In genomic region chr2:125507893-125508292, GRCm38 (mm10) we compare ENCODE assay signal across 8 mouse cellular contexts. TPM values are rescaled to one million over a fixed set of nuclear protein-coding genes. Genes with fewer than 3 reads are reported as not detected.
DNase-seq lines count a peak whose midpoint lies in the region; ATAC-seq lines count a peak whose summit lies in the region.

Gene Fbn1 (minus strand): TSS chr2:125507993.

- peaks cover 5% of the 10 kb centered on the region; the same call in 1 of the 2 replicates for H3K27me3 ChIP-seq in lung, embryonic 16.5 days (ENCODE audit: control insufficient read depth, insufficient read depth, low read depth, low read length)
- H3K27me3 ChIP-seq in intestine, embryonic 15.5 days (replicated peaks) = peaks cover 23% of the 10 kb centered on the region
- no peaks in the 10 kb centered on the region for H3K27me3 ChIP-seq in stomach, embryonic 14.5 days (ENCODE audit: control insufficient read depth, insufficient read depth, low read length)

- H3K36me3 ChIP-seq in lung, embryonic 16.5 days (ENCODE audit: control insufficient read depth, insufficient read depth, low read length) = no peaks in the 10 kb centered on the region
- H3K36me3 ChIP-seq in intestine, embryonic 15.5 days = no peaks in the 10 kb centered on the region
- H3K36me3 ChIP-seq in stomach, embryonic 14.5 days (ENCODE audit: control insufficient read depth, insufficient read depth, low read length) = no peaks in the 10 kb centered on the region

- H3K4me2 ChIP-seq in lung, embryonic 16.5 days (ENCODE audit: low read depth, low read length) = peak within 1 kb of the TSS; percentile 92
- peak within 1 kb of the TSS; percentile 79 for H3K4me2 ChIP-seq in intestine, embryonic 15.5 days (replicated peaks)
- peak within 1 kb of the TSS; percentile 76 for H3K4me2 ChIP-seq in stomach, embryonic 14.5 days (replicated peaks; ENCODE audit: low read depth, low read length)

- ATAC-seq in lung, embryonic 16.5 days (ENCODE audit: low read depth) = no peak
- ATAC-seq in intestine, embryonic 15.5 days = no peak
- ATAC-seq in stomach, embryonic 14.5 days (ENCODE audit: insufficient number of reproducible peaks, insufficient read depth, low FRiP score, low read depth) = no peak

- H3K9me3 ChIP-seq in lung, embryonic 16.5 days (ENCODE audit: control insufficient read depth, low read length) = no peaks in the 10 kb centered on the region
- no peaks in the 10 kb centered on the region for H3K9me3 ChIP-seq in intestine, embryonic 15.5 days
- H3K9me3 ChIP-seq in stomach, embryonic 14.5 days (ENCODE audit: control insufficient read depth, low read depth, low read length) = no peaks in the 10 kb centered on the region

- peaks cover 9% of the 10 kb centered on the region for H3K4me1 ChIP-seq in lung, embryonic 16.5 days (replicated peaks; ENCODE audit: control insufficient read depth, insufficient read depth, low read length)
- H3K4me1 ChIP-seq in intestine, embryonic 15.5 days (replicated peaks) = peaks cover 9% of the 10 kb centered on the region; the same call in 1 of the 2 replicates
- H3K4me1 ChIP-seq in stomach, embryonic 14.5 days (ENCODE audit: control insufficient read depth, insufficient read depth, low read length) = peaks cover 4% of the 10 kb centered on the region; the same call in 1 of the 2 replicates

- peak within 1 kb of the TSS; percentile 92 for H3K27ac ChIP-seq in lung, embryonic 16.5 days (ENCODE audit: low read length)
- H3K27ac ChIP-seq in intestine, embryonic 15.5 days = peak within 1 kb of the TSS; percentile 77
- H3K27ac ChIP-seq in stomach, embryonic 14.5 days (ENCODE audit: low read length) = peak within 1 kb of the TSS; percentile 94

- 69% methylated on average over 4 of the region's 4 CpGs for WGBS in lung, embryonic 16.5 days
- 85% methylated on average over 4 of the region's 4 CpGs for WGBS in intestine, embryonic 15.5 days
- 83% methylated on average over 4 of the region's 4 CpGs for WGBS in stomach, embryonic 14.5 days

- peak within 1 kb of the TSS; percentile 76 for H3K4me3 ChIP-seq in lung, embryonic 16.5 days (ENCODE audit: low read length)
- H3K4me3 ChIP-seq in intestine, embryonic 15.5 days (replicated peaks) = peak within 1 kb of the TSS; percentile 72
- peak within 1 kb of the TSS; percentile 84 for H3K4me3 ChIP-seq in stomach, embryonic 14.5 days (ENCODE audit: low read depth, low read length)

- DNase-seq in lung, postnatal 4 days = no peak
- no peak for DNase-seq in gastrocnemius, postnatal 10 days
- no peak for DNase-seq in thymus, postnatal 4 days
- no peak for DNase-seq in frontal cortex, postnatal 10 days (ENCODE audit: low spot score in 2 of 2)
- no peak for DNase-seq in cerebellum, postnatal 4 days (ENCODE audit: low spot score in 2 of 2)

- H3K9ac ChIP-seq in lung, embryonic 16.5 days (ENCODE audit: low read length) = peak within 1 kb of the TSS; percentile 83
- peak within 1 kb of the TSS; percentile 73 for H3K9ac ChIP-seq in intestine, embryonic 15.5 days
- H3K9ac ChIP-seq in stomach, embryonic 14.5 days (replicated peaks; ENCODE audit: low read depth, low read length) = peak within 1 kb of the TSS; percentile 58

RNA-seq across cellular contexts. Expression of gene Fbn1, which starts in this region (rescaled TPM):
- polyA plus RNA-seq in lung, embryonic 16.5 days (2015; fragmentation: Nextera tagmentation; extraction: Ambion mirVana) = 32.8 and 35.1 TPM in 2 replicates
- 100 to 1,000 TPM; 212 to 274 TPM for total RNA-seq in gastrocnemius, postnatal 10 days (2021)
- polyA plus RNA-seq in intestine, embryonic 15.5 days (2015; fragmentation: Nextera tagmentation; extraction: Ambion mirVana) = 20.8 and 21.9 TPM in 2 replicates
- polyA plus RNA-seq in stomach, embryonic 14.5 days (2014; fragmentation: Nextera tagmentation; extraction: Ambion mirVana) = 56.3 and 58.2 TPM in 2 replicates
